Mouse (Mus musculus) lung, embryonic 14.5 days (tissue): ENCODE measurements around the gene Slc25a36. TPM values are rescaled to one million over a fixed set of nuclear protein-coding genes. Genes with fewer than 3 reads are reported as not detected.

Source experiments
- ATAC-seq: fragments of 200-750 bp; cut with Nextera tagmentation; 2 replicates; pipeline ENCODE4 v1.8.0; 2017; ENCODE audit warnings: mild to moderate bottlenecking, moderate TSS enrichment, moderate library complexity; ENCODE audit not compliant: insufficient read depth
- DNase-seq: peaks from one replicate; pipeline ENCODE4 v3.0.0-alpha.2; 2015
- H3K27ac ChIP-seq: fragments of 300-500 bp; sonication (generic); 2 replicates; pipeline ENCODE4 v1.5.1; 2014; ENCODE audit warnings: low read depth, mild to moderate bottlenecking, moderate library complexity
- H3K27me3 ChIP-seq: fragments of 300-500 bp; sonication (generic); 2 replicates; pipeline ENCODE4 v1.6.1; 2014; ENCODE audit warnings: low read length, control low read depth; ENCODE audit not compliant: insufficient read depth
- H3K36me3 ChIP-seq: fragments of 300-500 bp; sonication (generic); 2 replicates; pipeline ENCODE4 v1.6.1; 2014; ENCODE audit warnings: control low read depth; ENCODE audit not compliant: insufficient read depth
- H3K4me1 ChIP-seq: fragments of 300-500 bp; sonication (generic); 2 replicates; pipeline ENCODE4 v1.6.1; 2014; ENCODE audit warnings: antibody characterized with exemption, control low read depth; ENCODE audit not compliant: insufficient read depth
- H3K4me2 ChIP-seq: fragments of 300-500 bp; sonication (generic); 2 replicates; pipeline ENCODE4 v1.6.1; 2014; ENCODE audit warnings: mild to moderate bottlenecking
- H3K4me3 ChIP-seq: fragments of 300-500 bp; sonication (generic); 2 replicates; pipeline ENCODE4 v1.5.1; 2014; ENCODE audit warnings: low read depth, low read length
- H3K9ac ChIP-seq: fragments of 300-500 bp; sonication (generic); 2 replicates; pipeline ENCODE4 v1.6.1; 2014
- H3K9me3 ChIP-seq: fragments of 300-500 bp; sonication (generic); 2 replicates; pipeline ENCODE4 v1.6.1; 2016; ENCODE audit warnings: low read depth, low read length, control low read depth
- CTCF ChIP-seq: IDR thresholded peaks from 2 replicates; pipeline ENCODE4 v1.5.1; 2016; ENCODE audit warnings: antibody characterized with exemption, low read depth
- WGBS: fragments of 180-500 bp; shearing (Covaris S2); extraction: QIAGEN DNeasy Blood & Tissue Kit; methylation state at CpG from one replicate; pipeline ENCODE4 v1.1.7; 2014; 5-methylcytosine and 5-hydroxymethylcytosine counted together
- polyA plus RNA-seq: library from polyadenylated mRNA; unstranded; fragments of >200 nt; fragmentation: Nextera tagmentation; extraction: Ambion mirVana; gene quantifications from 2 replicates; pipeline ENCODE4 v1.2.1, GENCODE M21; 2014

Slc25a36 gene
- polyA plus RNA-seq, 1 experiment from 2014 or later = 102 TPM

- Histone ChIP-seq H3K9ac (no peak overlapping the region), H3K4me2 (no peak overlapping the region), H3K9me3 (no peaks in the 10 kb centered on the region), H3K27me3 (no peaks in the 10 kb centered on the region), H3K36me3 (no peaks in the 10 kb centered on the region), H3K4me3 (no peak overlapping the region), H3K4me1 (0 out of 2 replicates have a peak, but pooled peaks cover 2% of the 10 kb centered on the region), H3K27ac (no peak overlapping the region)
- TF ChIP-seq CTCF = no peak
- whole genome bisulfite sequencing = 84% methylated on average over 5 of the region's 5 CpGs
- ATAC-seq (no peak), DNase-seq (no peak)
These were observed 32.5 kb upstream of the Slc25a36 start for GRCm38 (mm10) chr9:97143416-97143815.

GRCm38 (mm10) chr9:97142558-97142957 is 31.6 kb upstream of the Slc25a36 start:
- TF ChIP-seq CTCF = no peak
- Histone ChIP-seq H3K9me3 (no peaks in the 10 kb centered on the region), H3K4me2 (no peak overlapping the region), H3K36me3 (no peaks in the 10 kb centered on the region), H3K27me3 (no peaks in the 10 kb centered on the region), H3K4me3 (no peak overlapping the region), H3K4me1 (0 out of 2 replicates have a peak, but pooled peaks cover 2% of the 10 kb centered on the region), H3K9ac (no peak overlapping the region), H3K27ac (no peak overlapping the region)
- ATAC-seq = no peak
- no peak for DNase-seq
- WGBS = 94% methylated on average over 1 of the region's 1 CpGs

GRCm38 (mm10) chr9:97141723-97142122 is 30.8 kb upstream of the Slc25a36 start:
- ATAC-seq = no peak
- no peak for DNase-seq
- H3K9me3 ChIP-seq = no peaks in the 10 kb centered on the region
- H3K4me3 ChIP-seq = no peak overlapping the region
- H3K36me3 ChIP-seq = no peaks in the 10 kb centered on the region
- H3K9ac ChIP-seq = no peak overlapping the region
- WGBS = 53% methylated on average over 2 of the region's 2 CpGs
- no peak overlapping the region for H3K27ac ChIP-seq
- TF ChIP-seq CTCF = no peak
- no peaks in the 10 kb centered on the region for H3K27me3 ChIP-seq
- H3K4me1 ChIP-seq = 0 out of 2 replicates have a peak, but pooled peaks cover 2% of the 10 kb centered on the region
- no peak overlapping the region for H3K4me2 ChIP-seq

GRCm38 (mm10) chr9:97140145-97140932 is 29.4 kb upstream of the Slc25a36 start:
- no peak overlapping the region for H3K27ac ChIP-seq
- no peak for TF ChIP-seq CTCF
- no peak for ATAC-seq
- no peaks in the 10 kb centered on the region for H3K9me3 ChIP-seq
- H3K9ac ChIP-seq = no peak overlapping the region
- H3K36me3 ChIP-seq = no peaks in the 10 kb centered on the region
- DNase-seq = no peak
- H3K4me3 ChIP-seq = no peak overlapping the region
- 76% methylated on average over 10 of the region's 10 CpGs for WGBS
- no peaks in the 10 kb centered on the region for H3K27me3 ChIP-seq
- no peaks in the 10 kb centered on the region for H3K4me1 ChIP-seq
- no peak overlapping the region for H3K4me2 ChIP-seq

- no peak for ATAC-seq
- Histone ChIP-seq H3K9me3 (no peaks in the 10 kb centered on the region), H3K4me1 (no peaks in the 10 kb centered on the region), H3K4me2 (no peak overlapping the region), H3K36me3 (no peaks in the 10 kb centered on the region), H3K9ac (no peak overlapping the region), H3K4me3 (no peak overlapping the region), H3K27me3 (no peaks in the 10 kb centered on the region), H3K27ac (no peak overlapping the region)
- DNase-seq = no peak
- TF ChIP-seq CTCF = no peak
- WGBS = 89% methylated on average over 4 of the region's 4 CpGs
These were observed 26.7 kb upstream of the Slc25a36 start for GRCm38 (mm10) chr9:97137678-97138077.

GRCm38 (mm10) chr9:97137116-97137515 is 26.2 kb upstream of the Slc25a36 start:
- H3K27me3 ChIP-seq = no peaks in the 10 kb centered on the region
- no peak overlapping the region for H3K27ac ChIP-seq
- no peak overlapping the region for H3K9ac ChIP-seq
- H3K9me3 ChIP-seq = no peaks in the 10 kb centered on the region
- ATAC-seq (no peak), DNase-seq (no peak)
- TF ChIP-seq CTCF = no peak
- no peaks in the 10 kb centered on the region for H3K4me1 ChIP-seq
- 74% methylated on average over 4 of the region's 4 CpGs for WGBS
- H3K36me3 ChIP-seq = no peaks in the 10 kb centered on the region
- H3K4me2 ChIP-seq = no peak overlapping the region
- no peak overlapping the region for H3K4me3 ChIP-seq

DNA sequence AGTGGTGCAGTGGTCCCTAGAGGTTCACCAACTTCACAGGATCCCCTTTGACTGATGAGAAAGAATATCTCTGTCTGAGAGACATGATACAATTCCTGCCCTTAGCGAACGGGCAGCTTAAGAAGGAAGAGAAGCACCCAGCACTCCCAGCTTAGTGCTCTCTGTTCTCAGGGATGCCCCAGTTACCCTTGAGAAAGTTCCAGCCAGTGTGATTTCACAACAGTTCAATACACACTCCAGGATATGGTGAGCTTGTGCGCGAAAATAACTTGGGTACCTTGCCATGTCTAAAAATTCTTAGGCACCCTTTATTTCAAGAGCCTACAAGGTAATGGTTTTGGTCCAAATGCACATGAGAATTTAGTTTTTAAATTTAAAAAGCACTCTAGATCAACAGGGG is 24.9 kb upstream of the Slc25a36 start:
- H3K9me3 ChIP-seq = no peaks in the 10 kb centered on the region
- 86% methylated on average over 4 of the region's 4 CpGs for WGBS
- no peak overlapping the region for H3K4me2 ChIP-seq
- no peaks in the 10 kb centered on the region for H3K4me1 ChIP-seq
- no peak overlapping the region for H3K4me3 ChIP-seq
- ATAC-seq (no peak), DNase-seq (no peak)
- H3K27me3 ChIP-seq = no peaks in the 10 kb centered on the region
- H3K36me3 ChIP-seq = no peaks in the 10 kb centered on the region
- no peak overlapping the region for H3K27ac ChIP-seq
- no peak for TF ChIP-seq CTCF
- no peak overlapping the region for H3K9ac ChIP-seq
